ENCODE assay signal across 19 mouse cellular contexts in the genomic region with DNA sequence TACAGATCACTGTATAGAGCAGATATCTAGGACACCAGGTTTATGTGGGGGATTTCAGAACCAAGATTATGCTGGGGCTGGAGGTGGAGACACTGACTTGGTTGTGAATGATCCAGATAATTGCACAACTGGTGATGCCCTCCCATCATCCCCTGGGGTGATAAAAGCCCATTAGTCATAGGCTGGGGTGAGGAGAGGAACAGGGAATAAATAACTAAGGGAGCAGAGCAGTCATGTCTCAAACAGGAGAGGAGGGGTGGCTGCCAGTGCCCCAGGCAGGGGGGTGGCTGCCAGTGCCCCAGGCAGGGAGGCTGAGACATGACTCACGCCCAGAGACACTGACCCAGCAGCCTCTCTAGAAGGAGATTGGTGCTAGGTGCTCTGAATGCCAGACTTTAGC. TPM values are rescaled to one million over a fixed set of nuclear protein-coding genes. Genes with fewer than 3 reads are reported as not detected.
DNase-seq lines count a peak whose midpoint lies in the region; ATAC-seq and TF ChIP-seq lines count a peak whose summit lies in the region.
"Had no signal": no experiment of that assay in that cellular context is flagged by ENCODE, and none has a peak within 500 bp of the region (broad histone marks: within the 10 kb centered on the region; RNA-seq: fewer than 3 reads in every experiment).

No protein-coding gene starts in this region.

- TF ChIP-seq CTCF in left cerebral cortex, adult 2 months (IDR thresholded peaks at IDR 0.05): no peak

- no peaks in the 10 kb centered on the region for H3K27me3 ChIP-seq in neural tube, embryonic 13.5 days
- no peaks in the 10 kb centered on the region for H3K27me3 ChIP-seq in neural tube, embryonic 15.5 days (replicated peaks)

- H3K36me3 ChIP-seq in neural tube, embryonic 13.5 days: no peaks in the 10 kb centered on the region
- H3K36me3 ChIP-seq in neural tube, embryonic 15.5 days: no peaks in the 10 kb centered on the region
- H3K36me3 ChIP-seq: heart, embryonic 10.5 days; limb, embryonic 10.5 days; liver, embryonic 13.5 days had no signal

- H3K4me1 ChIP-seq in neural tube, embryonic 13.5 days (replicated peaks): peaks cover 13% of the 10 kb centered on the region
- 0 out of 2 replicates have a peak, but pooled peaks cover 7% of the 10 kb centered on the region for H3K4me1 ChIP-seq in neural tube, embryonic 15.5 days
- H3K4me1 ChIP-seq: limb, embryonic 10.5 days; liver, embryonic 13.5 days had no signal

- peak; percentile 88 for DNase-seq in NIH3T3 (ENCODE audit: low read depth)
- peak; percentile 85 for DNase-seq in brain, adult 2 months (ENCODE audit: low read depth, low spot score)
- DNase-seq in T-cell, adult 2 months (ENCODE audit: low spot score): no peak
- DNase-seq in left cerebral cortex, adult 2 months (ENCODE audit: extremely low spot score in 1 of 2, low spot score in 2 of 2): no peak
- DNase-seq in urinary bladder, adult 2 months (ENCODE audit: low spot score): no peak
- DNase-seq: cerebellum, adult 11 months; cerebellum, postnatal 36 days; gastrocnemius, postnatal 10 days; kidney, adult 8-10 months; layer of hippocampus, postnatal 36 days; liver, embryonic 13.5 days; right cerebral cortex, postnatal 4 days had no signal

- H3K27ac ChIP-seq in neural tube, embryonic 13.5 days (replicated peaks): peak overlapping the region; percentile 23; the same call in 1 of the 2 replicates
- H3K27ac ChIP-seq in neural tube, embryonic 15.5 days (replicated peaks): no peak overlapping the region
- H3K27ac ChIP-seq in left cerebral cortex, adult 2 months: no peak overlapping the region
- H3K27ac ChIP-seq: heart, embryonic 10.5 days; hindbrain, postnatal 0 days; limb, embryonic 10.5 days; liver, embryonic 13.5 days had no signal

- no peak overlapping the region for H3K4me2 ChIP-seq in neural tube, embryonic 13.5 days
- no peak overlapping the region for H3K4me2 ChIP-seq in neural tube, embryonic 15.5 days
- H3K4me2 ChIP-seq: liver, embryonic 13.5 days had no signal

- intact Hi-C loops in left cerebral cortex, adult 2 months (cut with DNase I): no loop called here

- no peak overlapping the region for H3K4me3 ChIP-seq in neural tube, embryonic 13.5 days
- H3K4me3 ChIP-seq in neural tube, embryonic 15.5 days (replicated peaks): no peak overlapping the region
- H3K4me3 ChIP-seq in left cerebral cortex, adult 2 months: no peak overlapping the region
- H3K4me3 ChIP-seq: heart, embryonic 10.5 days; limb, embryonic 10.5 days; liver, embryonic 13.5 days had no signal

- 0 out of 2 replicates have a peak, but pooled peaks cover 7% of the 10 kb centered on the region for H3K9me3 ChIP-seq in neural tube, embryonic 13.5 days
- H3K9me3 ChIP-seq in neural tube, embryonic 15.5 days (replicated peaks): no peaks in the 10 kb centered on the region
- H3K9me3 ChIP-seq: heart, embryonic 10.5 days; limb, embryonic 10.5 days had no signal

- WGBS in neural tube, embryonic 13.5 days: 33% methylated on average over 1 of the region's 1 CpGs
- WGBS in neural tube, embryonic 15.5 days: 58% methylated on average over 1 of the region's 1 CpGs

- no peak for ATAC-seq in neural tube, embryonic 13.5 days (ENCODE audit: low read depth)
- ATAC-seq in neural tube, embryonic 15.5 days (ENCODE audit: low FRiP score): no peak
- ATAC-seq: hindbrain, postnatal 0 days; lung, postnatal 0 days had no signal

- H3K9ac ChIP-seq in neural tube, embryonic 13.5 days: no peak overlapping the region
- H3K9ac ChIP-seq in neural tube, embryonic 15.5 days (replicated peaks): no peak overlapping the region
- H3K9ac ChIP-seq: liver, embryonic 13.5 days had no signal

RNA-seq across cellular contexts. Expression of gene Kcnk12, which starts 53.7 kb away (rescaled TPM):
- polyA plus RNA-seq in neural tube, embryonic 13.5 days (2015; fragmentation: Nextera tagmentation; extraction: Ambion mirVana): 0.25 and 0.34 TPM in 2 replicates
- polyA plus RNA-seq in neural tube, embryonic 15.5 days (2015; fragmentation: Nextera tagmentation; extraction: Ambion mirVana): 1.3 and 1.7 TPM in 2 replicates
- 10 to 100 TPM; 31.2 to 32.9 TPM for total RNA-seq in left cerebral cortex, adult 2 months (2021)
- polyA plus RNA-seq in urinary bladder, adult 2 months (2012; rRNA removed): 0.03 TPM in 1 of 2 replicates, not detected in the other
- total RNA-seq: gastrocnemius, postnatal 10 days; heart, postnatal 25 days had no signal
- polyA plus RNA-seq: limb, embryonic 10.5 days had no signal

Comparison
In these comparisons a context has a peak if more than half of its experiments do, and no peak if none do; other contexts are left out.
1. DNase-seq: peak in NIH3T3 (single experiment) and brain, adult 2 months (single experiment); none in T-cell, adult 2 months (single experiment), left cerebral cortex, adult 2 months (0 of 2) and urinary bladder, adult 2 months (single experiment).